Mouse (Mus musculus): ENCODE results near the gene Kcnmb2.

The Kcnmb2 gene

DNA sequence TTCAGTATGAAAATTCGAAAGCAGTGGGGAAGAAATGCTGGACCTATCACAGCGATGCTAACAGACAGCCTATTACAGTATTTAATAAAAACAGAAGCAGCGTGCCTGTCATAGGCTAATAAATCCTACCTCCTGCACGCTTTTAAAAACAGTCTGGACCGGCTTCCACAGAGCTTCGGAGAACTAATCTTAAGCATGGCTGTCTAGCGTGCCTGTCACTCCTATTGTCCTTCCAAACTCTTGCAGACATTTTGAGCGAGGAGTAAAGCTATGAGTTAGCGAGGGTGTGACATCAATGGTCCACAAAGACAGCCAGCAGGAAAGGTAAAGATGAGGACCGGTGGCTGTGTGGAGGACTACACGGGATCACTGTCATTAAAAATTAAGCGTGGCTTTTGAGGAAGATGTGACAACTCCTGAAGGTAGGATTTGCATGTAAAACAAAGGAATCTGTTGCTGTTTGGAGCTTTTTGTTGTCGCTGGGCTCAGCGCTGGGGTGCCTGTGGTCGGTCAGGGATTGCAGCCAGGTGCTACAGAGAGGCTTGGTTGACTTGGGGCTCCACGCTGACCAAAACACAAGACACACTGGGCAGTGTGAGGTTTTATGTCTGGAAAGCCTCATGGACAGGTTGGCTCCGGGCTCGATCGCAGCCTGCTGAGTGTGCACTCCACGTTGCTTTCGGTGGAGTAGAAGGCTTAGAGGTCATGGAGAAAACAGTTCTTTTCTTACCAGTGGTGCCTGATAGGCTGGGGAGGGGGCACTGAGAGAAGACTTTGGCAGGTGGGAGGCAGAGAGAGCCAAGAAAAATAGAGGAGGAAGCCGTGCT, at the start of gene Kcnmb2:
Kcnmb2 (plus strand) TSS at position 4 of the 827 bp plus-strand sequence.
- no peak for DNase-seq (ENCODE audit: low spot score)

DNA sequence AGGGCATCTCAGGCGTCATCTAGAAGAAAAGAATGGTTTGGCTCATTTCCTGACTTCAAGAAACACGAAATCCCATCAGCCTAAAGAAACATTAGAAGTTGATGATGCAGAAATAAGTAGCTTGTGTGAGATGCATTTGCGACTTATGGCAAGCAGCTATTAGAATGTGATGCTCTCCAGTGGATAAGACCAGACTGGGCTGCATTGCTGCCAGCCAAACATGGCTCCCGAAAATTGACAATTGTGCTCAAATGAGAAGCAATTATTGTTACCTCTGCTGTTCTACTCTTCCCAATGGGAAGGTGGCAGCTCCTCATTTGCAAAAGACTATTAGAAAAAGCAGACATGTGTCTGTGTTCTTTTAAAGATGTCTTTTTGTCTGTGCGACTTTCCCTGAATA, 38.8 kb upstream of the Kcnmb2 start:
- no peak for DNase-seq (ENCODE audit: low spot score)

GRCm38 (mm10) chr3:31864070-31864469, 38.2 kb upstream of the Kcnmb2 start:
- no peak for DNase-seq (ENCODE audit: low spot score)

- DNase-seq (ENCODE audit: low spot score), result no peak
Observed at GRCm38 (mm10) chr3:31871461-31871860, 30.8 kb upstream of the Kcnmb2 start.

GRCm38 (mm10) chr3:31882621-31883131, 19.6 kb upstream of the Kcnmb2 start:
- DNase-seq (ENCODE audit: low spot score), result no peak

GRCm38 (mm10) chr3:31892653-31893052, 9.7 kb upstream of the Kcnmb2 start:
- no peak for DNase-seq (ENCODE audit: low spot score)

DNA sequence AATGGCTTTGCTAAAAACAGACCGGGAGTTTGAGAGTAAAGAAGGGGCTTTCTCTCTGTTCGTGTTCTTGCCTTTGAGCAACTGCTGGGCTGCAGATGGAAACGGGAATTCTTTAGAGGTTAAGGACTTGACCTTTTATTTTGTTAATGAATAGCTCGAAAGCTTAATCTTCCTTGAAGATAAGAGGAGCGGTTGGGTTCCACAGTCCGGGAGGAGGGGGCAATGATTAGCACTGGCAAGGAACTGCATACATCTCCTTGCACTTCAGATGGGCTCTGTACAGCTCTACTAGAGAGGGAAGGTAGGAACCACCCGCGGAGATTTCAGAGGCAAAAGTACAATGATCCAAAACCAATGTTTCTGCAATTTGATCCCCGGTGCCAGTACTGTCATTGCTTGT, 1.2 kb downstream of the Kcnmb2 start:
- DNase-seq (ENCODE audit: low spot score), result no peak

DNA sequence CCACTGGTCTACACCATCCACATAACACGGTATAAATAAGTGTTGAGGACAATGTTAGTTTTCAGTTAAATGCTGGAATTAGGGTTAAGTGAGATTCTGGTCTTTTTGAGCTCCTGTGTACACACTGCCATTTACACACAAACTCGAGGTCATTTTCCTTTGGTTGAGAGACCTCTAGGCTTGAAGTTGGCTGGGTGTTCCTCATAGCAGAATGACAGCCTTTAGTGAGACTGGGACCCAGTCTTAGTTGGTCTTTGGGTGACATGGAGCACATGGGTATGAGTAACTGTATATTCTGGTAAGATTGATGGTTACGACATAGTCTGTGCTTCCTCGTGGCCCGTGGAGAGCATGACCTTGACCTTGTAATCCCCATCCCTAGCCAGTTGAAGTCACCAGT, 1.8 kb downstream of the Kcnmb2 start:
- no peak for DNase-seq (ENCODE audit: low spot score)

DNA sequence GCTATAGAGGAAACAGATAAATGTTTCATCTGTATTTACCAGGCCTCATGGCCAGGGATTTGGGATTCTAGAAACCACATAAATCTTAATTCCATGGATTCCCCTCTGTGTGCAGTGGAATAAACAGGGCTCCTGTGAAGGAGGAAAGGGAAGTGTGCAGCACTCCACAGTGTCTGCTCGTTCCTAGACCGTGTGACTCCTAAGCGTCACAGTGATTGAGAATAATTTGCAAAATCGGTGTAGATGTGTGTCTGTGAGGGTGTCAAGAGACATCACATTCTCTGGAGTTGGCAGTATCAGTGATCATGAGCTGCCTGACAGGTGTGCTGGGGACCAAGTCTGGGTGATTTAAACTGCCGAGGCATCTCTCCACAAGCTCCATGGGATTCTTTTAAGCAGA, 8.9 kb downstream of the Kcnmb2 start:
- no peak for DNase-seq (ENCODE audit: low spot score)

- no peak for DNase-seq (ENCODE audit: low spot score)
Observed at GRCm38 (mm10) chr3:31911690-31912089, 9.4 kb downstream of the Kcnmb2 start.

DNA sequence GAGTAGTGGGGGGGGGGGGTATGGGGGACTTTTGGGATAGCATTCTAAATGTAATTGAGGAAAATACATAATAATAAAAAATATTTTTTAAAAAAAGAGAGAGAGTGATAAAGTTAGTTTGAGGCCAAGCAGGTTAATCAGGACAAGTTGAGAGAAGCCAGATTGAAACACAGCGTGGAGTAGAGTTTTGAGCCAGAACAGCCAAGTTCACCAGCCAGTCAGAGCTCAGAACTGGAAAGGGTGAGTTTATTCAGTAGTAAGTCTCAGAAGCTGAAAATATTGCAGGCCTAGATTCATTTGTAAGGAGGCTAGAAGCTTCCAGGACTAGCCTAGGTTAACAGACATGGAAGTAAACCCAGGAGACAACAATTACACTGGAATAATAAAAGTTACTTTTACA, 26.2 kb downstream of the Kcnmb2 start:
- no peak for DNase-seq (ENCODE audit: low spot score)

- DNase-seq (ENCODE audit: low spot score), result no peak
Observed at GRCm38 (mm10) chr3:31934704-31935103, 32.4 kb downstream of the Kcnmb2 start.

- no peak for DNase-seq (ENCODE audit: low spot score)
Observed at GRCm38 (mm10) chr3:31941478-31941877, 39.2 kb downstream of the Kcnmb2 start.

DNA sequence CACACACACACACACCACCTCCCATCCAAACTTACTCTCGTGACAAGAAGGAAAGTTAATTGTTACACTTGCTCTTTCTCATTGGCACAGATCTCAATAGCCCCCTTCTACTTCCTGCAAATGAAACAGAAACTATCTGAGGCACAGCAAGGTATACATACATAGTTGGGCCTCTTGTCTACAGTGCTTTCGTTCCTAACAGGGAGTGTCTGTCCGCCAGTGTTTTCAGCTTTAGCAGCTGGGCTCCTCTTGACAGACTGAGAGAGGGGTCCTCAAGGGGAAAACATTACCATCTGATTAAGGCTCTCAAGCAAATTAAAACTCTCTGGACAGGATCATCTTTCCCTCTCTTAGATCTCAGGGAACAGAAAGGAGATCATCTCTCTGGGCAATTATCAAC, 51.9 kb downstream of the Kcnmb2 start:
- DNase-seq (ENCODE audit: low spot score), result no peak

GRCm38 (mm10) chr3:31955004-31955403, 52.7 kb downstream of the Kcnmb2 start:
- DNase-seq (ENCODE audit: low spot score), result no peak

- no peak for DNase-seq (ENCODE audit: low spot score)
Observed at GRCm38 (mm10) chr3:31959821-31960220, 57.5 kb downstream of the Kcnmb2 start.

- no peak for DNase-seq (ENCODE audit: low spot score)
Observed at GRCm38 (mm10) chr3:31961175-31961574, 58.9 kb downstream of the Kcnmb2 start.

DNA sequence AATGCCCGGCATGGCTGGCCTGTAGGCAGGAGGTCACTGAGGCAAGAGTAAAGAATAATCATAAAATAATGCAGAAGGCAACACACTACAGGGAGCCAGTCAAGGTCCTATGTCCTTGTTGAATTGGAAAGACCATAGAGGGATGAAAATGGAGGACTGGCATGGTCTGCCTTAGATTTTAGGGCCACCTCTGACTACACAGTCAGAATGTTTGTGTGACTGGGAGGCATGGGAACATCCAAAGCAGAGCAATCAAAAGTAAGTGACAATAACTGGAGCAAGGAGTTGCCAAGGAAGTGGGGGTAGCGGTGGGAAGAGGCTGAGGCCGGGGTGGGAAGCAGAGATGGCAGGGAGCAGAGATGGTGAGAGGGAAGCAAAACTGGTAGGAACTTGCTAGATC, 60.8 kb downstream of the Kcnmb2 start:
- no peak for DNase-seq (ENCODE audit: low spot score)

GRCm38 (mm10) chr3:31979661-31980060, 77.4 kb downstream of the Kcnmb2 start:
- no peak for DNase-seq (ENCODE audit: low spot score)

DNA sequence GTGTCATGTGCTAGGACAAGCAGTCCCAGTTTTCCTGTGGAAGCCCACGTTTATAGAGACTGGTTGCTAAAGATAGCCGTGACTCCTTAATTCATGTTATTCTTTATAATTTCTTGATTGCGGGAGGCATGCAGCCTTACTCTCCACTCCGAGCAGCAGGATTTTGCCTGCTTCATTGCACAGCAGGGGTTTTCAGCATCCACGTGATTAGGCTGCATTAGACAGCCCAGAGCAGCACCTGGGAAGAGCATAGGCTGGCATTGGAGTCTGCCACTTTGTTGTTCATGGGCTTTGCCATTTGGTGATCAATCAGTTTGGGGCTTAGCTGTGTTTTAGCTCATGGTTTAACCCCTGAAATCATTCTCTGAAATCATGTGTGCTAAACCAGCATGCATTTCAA, 80.1 kb downstream of the Kcnmb2 start:
- no peak for DNase-seq (ENCODE audit: low spot score)

- DNase-seq (ENCODE audit: low spot score), result no peak
Observed at GRCm38 (mm10) chr3:31985103-31985502, 82.8 kb downstream of the Kcnmb2 start.

DNA sequence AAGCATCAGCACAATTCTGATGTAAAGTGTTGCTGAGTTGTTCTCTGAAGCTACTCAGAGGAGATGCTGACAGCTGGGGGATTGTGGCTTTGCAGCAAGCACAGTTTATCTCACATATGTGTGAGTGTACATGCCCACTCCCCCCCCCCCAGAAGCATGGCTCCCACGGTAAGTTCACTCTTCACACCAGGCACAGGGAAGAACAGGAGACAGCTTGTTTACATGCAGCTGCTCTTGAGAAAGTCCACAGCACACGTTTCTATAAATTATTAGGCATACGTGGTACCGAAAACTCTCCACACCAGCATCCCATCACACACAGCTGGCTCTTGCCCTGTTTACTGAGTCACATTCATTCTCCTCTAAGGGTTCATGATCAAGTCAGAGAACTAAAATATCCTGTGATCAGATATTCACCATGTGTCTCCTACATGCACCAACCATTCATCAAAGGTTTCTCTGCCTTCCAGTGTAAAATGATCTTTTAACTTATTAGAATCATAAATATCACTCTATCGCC, 89.3 kb downstream of the Kcnmb2 start:
- DNase-seq (ENCODE audit: low spot score), result no peak

GRCm38 (mm10) chr3:32011566-32011965, 109.3 kb downstream of the Kcnmb2 start:
- no peak for DNase-seq (ENCODE audit: low spot score)

Measured in MN1 (cell line).